Mouse (Mus musculus) ES-CJ7 (cell line): ENCODE measurements at regions not wholly inside any gene's neighbourhood (a gene's known extent, or its start where the extent isn't known, plus 50 kb on each side); places are given as distances from the start of the nearest gene placed in this dataset.

Source experiments
- DNase-seq: peaks from one replicate; pipeline ENCODE4 v3.0.0; 2011; ENCODE audit warnings: low read depth, low spot score

- no peak for DNase-seq
Measured at GRCm38 (mm10) chr12:54280001-54280400, 76.3 kb upstream of the Egln3 start.

DNA sequence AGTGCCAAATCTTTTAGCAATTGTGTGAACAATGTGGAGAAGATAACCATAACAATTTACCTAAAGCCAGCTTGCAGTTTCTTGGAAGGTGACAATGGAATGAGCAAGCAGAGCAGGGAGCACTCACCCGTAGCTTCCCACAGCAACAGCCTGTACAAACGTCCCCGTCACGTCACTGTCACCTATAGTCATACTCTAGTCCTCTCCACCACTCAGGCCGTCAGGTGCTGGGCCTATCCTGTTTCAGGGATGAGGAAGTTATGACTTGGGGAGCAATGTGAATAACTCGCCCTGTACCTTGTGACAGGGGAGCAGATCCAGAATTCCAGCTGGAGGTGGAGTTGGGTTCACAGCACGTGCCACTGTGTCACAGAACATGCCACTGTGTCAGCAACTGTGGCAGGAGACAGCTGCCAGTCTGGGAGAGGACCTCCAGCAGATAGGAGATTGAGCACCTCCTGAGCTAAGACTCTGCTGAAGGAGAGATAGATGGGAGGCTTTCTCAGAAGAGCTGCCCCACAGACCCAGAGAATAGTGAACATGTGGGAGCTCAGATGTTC is 73.4 kb upstream of the Egln3 start:
- DNase-seq, result no peak

- no peak for DNase-seq
Measured at GRCm38 (mm10) chr12:54273506-54273905, 69.8 kb upstream of the Egln3 start.

DNA sequence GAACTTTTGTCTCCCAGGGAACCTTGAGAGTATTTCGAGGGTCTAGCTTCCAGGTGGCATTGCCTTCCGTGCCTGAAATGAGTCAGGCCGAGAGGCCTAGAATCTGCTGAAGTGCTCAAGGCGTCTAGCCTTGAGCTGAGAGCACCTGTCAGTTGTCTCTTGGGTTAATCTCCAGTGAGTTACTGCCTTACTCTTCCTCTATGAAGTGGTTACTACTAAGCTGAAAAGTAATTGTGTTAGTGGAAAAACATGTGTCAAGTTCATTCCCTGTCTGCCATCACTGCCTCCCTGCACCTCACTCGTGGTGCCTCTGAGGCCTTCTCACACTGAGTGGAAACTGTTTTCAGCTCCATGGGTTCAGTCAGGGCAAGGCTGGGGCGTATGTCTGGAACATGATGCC is 69.0 kb upstream of the Egln3 start:
- DNase-seq, result no peak

DNA sequence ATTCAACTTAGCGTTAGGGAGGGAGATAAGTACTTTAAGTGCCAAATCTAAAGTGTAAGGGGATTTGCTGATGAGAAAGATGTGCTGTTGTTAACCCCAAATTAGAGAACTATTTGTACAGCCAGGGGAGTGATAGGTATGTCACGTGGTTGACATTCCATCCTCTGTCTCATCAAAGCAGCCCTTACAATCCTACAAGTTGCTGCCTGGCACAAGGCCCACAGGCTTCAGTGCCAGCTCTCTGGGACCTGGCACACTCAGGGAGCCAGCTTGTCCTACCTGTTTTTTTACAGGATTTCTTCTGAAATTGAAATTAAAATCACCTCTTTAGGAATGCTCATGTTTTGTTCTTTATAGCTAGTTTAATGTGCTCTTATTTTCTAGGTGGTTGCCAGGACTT is 68.6 kb upstream of the Egln3 start:
- no peak for DNase-seq

- no peak for DNase-seq
Measured at GRCm38 (mm10) chr12:54265852-54266251, 62.2 kb upstream of the Egln3 start.

DNA sequence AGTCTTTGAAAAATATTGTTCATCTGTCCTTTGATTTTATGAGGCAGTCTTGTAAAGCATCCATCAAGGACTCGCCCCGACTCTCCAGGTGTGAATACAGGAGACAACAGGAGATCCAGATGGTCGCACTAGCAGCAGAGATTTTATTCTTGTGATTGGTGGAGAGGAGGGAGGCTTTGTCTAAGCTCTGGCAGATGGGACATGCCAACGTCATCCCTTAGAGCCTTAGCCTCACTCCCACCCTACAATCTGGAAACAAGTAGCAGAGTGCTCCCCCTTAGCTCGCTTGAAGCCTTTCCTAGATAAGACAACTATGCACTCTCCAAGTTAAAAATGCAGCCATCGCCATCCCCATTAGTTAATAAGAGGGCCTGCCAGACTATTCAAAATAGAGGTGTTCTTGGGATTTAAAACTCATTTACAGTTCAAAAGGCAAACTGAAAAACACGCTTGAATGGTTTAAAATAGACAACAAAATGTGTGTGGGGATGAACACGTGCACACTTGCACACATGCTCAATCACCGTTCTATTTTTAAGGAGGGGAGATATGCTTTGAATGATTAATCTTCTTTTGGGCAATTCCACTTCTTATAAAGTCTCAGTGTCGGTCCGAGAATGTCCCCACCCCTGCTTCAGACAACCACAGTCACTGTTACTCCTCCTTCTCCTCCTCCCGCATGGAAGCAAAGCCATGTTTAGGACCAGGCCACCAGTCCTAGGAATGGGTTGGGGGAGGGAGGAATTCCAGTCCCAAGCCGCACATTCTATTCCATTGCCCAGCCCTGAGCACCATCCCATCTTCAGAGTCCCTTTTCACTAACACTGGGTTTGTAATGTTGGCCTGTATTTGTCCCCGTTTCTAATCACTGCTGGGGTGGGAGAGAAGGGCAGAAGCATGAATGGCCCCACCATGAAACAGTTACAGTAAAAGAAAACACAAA is 61.5 kb upstream of the Egln3 start:
- DNase-seq, result no peak

- no peak for DNase-seq
Measured at GRCm38 (mm10) chr12:54264418-54264733, 60.7 kb upstream of the Egln3 start.

GRCm38 (mm10) chr12:54263733-54264417 is 60.2 kb upstream of the Egln3 start:
- no peak for DNase-seq

DNA sequence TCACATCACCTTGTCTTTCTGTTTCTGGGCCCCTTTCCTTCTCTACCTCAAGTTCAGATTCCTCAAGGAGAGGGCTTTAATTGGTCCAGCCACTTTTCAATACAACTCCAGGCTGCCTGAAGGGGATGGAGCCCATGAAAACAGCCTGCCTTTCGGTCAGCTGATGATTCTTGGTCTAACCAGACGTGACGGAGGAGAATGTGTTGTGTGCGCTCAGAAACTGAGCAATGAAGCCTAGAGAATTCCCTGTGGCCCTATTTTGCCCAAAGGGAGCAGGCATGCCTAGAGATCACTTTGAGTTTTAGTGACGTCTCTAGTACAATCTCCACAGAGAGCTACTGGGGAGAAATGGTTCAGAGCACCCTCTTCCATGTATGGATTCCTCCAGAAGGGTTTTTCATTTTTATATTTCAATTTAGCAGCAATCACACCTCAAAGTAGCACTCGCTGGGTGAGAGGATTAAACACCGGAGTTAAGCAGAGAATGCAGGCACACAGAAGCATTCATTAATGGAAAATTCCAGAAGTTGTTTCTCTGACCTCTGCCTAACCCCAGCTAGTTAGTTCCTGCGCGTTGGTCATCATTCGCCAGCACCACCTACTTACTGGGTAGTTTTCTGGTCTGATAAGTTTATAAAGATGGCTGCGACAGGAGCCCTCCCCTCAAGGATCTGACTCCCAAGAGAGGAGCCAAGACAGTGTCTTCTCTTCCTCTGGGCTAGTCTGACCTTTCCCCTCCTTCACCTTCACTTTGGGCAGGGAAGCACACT is 58.8 kb upstream of the Egln3 start:
- DNase-seq, result no peak

DNA sequence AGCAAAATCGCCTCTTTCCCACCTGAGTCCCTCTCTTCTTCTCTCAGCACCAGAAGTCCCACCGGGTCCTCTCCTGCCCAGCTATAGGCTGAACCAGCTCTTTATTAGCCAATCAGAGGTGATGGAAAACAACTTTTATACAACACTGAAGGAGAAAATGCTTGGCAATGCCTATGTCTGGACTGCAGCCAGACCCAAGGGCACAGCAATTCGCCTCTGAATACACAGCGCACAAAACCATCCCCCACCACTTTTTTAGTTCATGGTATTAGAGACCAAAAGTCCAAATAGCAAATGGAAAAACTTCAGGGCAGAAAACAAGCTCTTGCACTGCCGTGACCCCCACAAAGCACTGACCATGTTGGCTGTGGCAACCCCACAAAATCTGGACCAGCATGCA is 57.8 kb upstream of the Egln3 start:
- no peak for DNase-seq

- DNase-seq, result no peak
Measured at GRCm38 (mm10) chr12:54260502-54260901, 56.8 kb upstream of the Egln3 start.

DNA sequence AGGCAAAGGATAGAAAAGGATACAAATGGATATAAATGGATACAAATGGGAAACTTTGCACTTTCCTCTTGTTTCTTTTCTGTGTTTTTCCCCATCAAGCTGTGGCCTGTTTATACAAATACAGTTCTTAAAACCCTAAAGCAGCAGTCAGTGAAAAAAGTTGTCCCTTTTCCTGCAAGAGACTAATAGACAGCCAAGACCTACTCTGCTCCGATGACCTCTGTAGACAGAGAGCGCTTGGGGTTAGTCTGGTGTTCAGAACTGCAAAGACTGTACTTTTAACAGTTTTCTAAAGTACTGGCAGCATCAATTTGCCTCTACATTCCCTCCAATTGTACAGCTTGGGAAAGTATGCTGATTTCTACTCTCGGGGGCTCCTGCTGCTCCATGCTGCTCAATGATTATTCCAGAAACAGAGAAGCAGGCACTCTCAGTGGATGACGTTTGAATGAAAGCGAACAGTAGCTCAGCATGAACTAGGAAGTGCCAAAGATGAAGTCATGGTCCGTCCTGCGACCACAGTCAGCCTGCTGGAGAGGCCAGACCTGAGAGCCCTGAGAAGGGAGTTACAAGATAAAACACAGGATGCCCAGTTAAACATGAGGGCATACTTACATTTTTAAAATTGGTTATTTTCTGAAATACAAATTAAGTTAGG is 54.2 kb upstream of the Egln3 start:
- DNase-seq, result no peak

DNA sequence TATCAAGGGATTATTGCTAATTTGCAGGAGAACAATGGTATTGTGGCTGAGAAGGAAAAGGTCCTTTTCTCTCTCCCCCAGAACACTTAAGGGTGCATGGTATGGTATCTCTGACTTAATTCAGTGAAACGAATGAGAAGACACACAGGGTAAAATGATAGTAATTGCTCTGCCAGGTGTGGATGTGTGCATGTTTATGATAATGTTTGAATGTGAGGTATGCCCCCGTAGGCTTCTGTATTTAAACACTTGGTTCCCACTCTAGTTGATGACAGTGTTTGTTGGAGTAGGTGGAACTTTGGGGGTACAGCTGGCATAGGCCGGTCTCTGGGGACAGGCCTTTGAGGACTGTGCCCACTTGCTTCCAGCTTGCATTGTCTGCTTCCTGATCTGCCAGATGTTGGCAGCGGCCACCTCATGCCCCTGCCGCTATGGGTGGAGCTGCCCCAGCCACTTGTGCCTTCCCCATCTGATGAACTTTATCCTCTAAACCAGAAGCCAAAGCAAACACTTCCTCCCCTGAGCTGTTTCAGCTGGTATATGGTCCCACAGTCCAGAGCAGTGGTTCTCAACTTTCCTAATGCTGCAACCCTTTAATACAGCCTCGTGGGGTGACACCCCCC is 53.0 kb upstream of the Egln3 start:
- no peak for DNase-seq
